Mouse (Mus musculus) forebrain, embryonic 14.5 days (tissue): ENCODE results near the gene Cers3. TPM values are rescaled to one million over a fixed set of nuclear protein-coding genes. Genes with fewer than 3 reads are reported as not detected.
A peak's percentile ranks its signal among the peaks of the same experiment; 100 is the strongest.

Experiments
- ATAC-seq: fragments of 200-750 bp; cut with Nextera tagmentation; 2 replicates; pipeline ENCODE4 v1.8.0; 2017; ENCODE audit warnings: mild to moderate bottlenecking, moderate library complexity
- DNase-seq: peaks from one replicate; pipeline ENCODE4 v3.0.0-alpha.2; 2015; ENCODE audit warnings: low spot score
- H3K27ac ChIP-seq: fragments of 300-500 bp; sonication (generic); 2 replicates; pipeline ENCODE4 v1.5.1; 2014; ENCODE audit warnings: low read depth, mild to moderate bottlenecking, control low read depth, low read length, moderate library complexity
- H3K27me3 ChIP-seq: fragments of 300-500 bp; sonication (generic); replicated peaks from 2 replicates; pipeline ENCODE4 v1.6.1; 2014; ENCODE audit warnings: low read length, control low read depth, mixed read lengths; ENCODE audit not compliant: control insufficient read depth, insufficient read depth
- H3K36me3 ChIP-seq: fragments of 300-500 bp; sonication (generic); 2 replicates; pipeline ENCODE4 v1.6.1; 2014; ENCODE audit warnings: low read length, control low read depth; ENCODE audit not compliant: control insufficient read depth, insufficient read depth
- H3K4me1 ChIP-seq: fragments of 300-500 bp; sonication (generic); 2 replicates; pipeline ENCODE4 v1.6.1; 2014; ENCODE audit warnings: antibody characterized with exemption, low read length, control low read depth; ENCODE audit not compliant: control insufficient read depth, insufficient read depth
- H3K4me2 ChIP-seq: fragments of 300-500 bp; sonication (generic); 2 replicates; pipeline ENCODE4 v1.6.1; 2014; ENCODE audit warnings: mild to moderate bottlenecking, control low read depth, low read length
- H3K4me3 ChIP-seq: fragments of 300-500 bp; sonication (generic); 2 replicates; pipeline ENCODE4 v1.5.1; 2014; ENCODE audit warnings: low read depth, low read length, control low read depth
- H3K9ac ChIP-seq: fragments of 300-500 bp; sonication (generic); 2 replicates; pipeline ENCODE4 v1.6.1; 2014; ENCODE audit warnings: mild to moderate bottlenecking, low read length, control low read depth, moderate library complexity
- H3K9me3 ChIP-seq: fragments of 300-500 bp; sonication (generic); replicated peaks from 2 replicates; pipeline ENCODE4 v1.6.1; 2016; ENCODE audit warnings: low read length, control low read depth, mixed read lengths; ENCODE audit not compliant: control insufficient read depth
- WGBS: fragments of 180-500 bp; shearing (Covaris S2); extraction: QIAGEN DNeasy Blood & Tissue Kit; methylation state at CpG from one replicate; pipeline ENCODE4 v1.1.7; 2014; 5-methylcytosine and 5-hydroxymethylcytosine counted together
- polyA plus RNA-seq: library from polyadenylated mRNA; unstranded; fragments of >200 nt; fragmentation: Nextera tagmentation; extraction: Ambion mirVana; gene quantifications from 2 replicates; pipeline ENCODE4 v1.2.1, GENCODE M21; 2014

The Cers3 gene
- polyA plus RNA-seq, 1 experiment from 2014 or later: 0.50 TPM

- Histone ChIP-seq H3K27ac (no peak overlapping the region), H3K36me3 (no peaks in the 10 kb centered on the region), H3K4me2 (no peak overlapping the region), H3K27me3 (no peaks in the 10 kb centered on the region), H3K9ac (no peak overlapping the region), H3K4me3 (no peak overlapping the region), H3K9me3 (no peaks in the 10 kb centered on the region), H3K4me1 (no peaks in the 10 kb centered on the region)
- ATAC-seq (no peak), DNase-seq (no peak)
- 79% methylated on average over 7 of the region's 7 CpGs for WGBS
Observed at GRCm38 (mm10) chr7:66755611-66756010, 12.3 kb downstream of the Cers3 start.

GRCm38 (mm10) chr7:66769902-66770301 is 26.6 kb downstream of the Cers3 start:
- Histone ChIP-seq H3K27ac (no peak overlapping the region), H3K9me3 (no peaks in the 10 kb centered on the region), H3K4me2 (no peak overlapping the region), H3K27me3 (no peaks in the 10 kb centered on the region), H3K4me1 (no peaks in the 10 kb centered on the region), H3K9ac (no peak overlapping the region), H3K4me3 (no peak overlapping the region), H3K36me3 (no peaks in the 10 kb centered on the region)
- DNase-seq (no peak), ATAC-seq (no peak)
- WGBS: 86% methylated on average over 5 of the region's 5 CpGs

DNA sequence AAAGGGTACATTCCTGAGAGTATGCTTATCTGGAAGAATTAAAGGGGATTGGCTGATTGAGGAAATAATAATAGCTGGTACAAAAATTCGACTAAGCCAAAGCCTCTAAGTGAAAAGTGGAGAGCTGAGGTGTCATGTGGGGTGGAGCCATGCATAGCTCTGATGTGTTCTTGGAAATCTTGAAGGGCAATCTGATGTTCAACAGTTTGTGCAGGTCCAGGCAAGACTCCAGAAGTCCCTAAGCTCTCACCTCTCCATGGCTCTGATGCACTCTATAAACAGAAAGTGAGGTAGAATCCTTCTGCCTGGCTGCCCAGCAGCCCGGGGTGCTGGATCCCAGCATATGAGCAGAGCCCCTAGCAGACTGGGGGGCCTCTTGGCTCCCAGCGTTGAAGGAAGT is 27.4 kb downstream of the Cers3 start:
- H3K4me1 ChIP-seq: no peaks in the 10 kb centered on the region
- H3K4me3 ChIP-seq: no peak overlapping the region
- no peak overlapping the region for H3K9ac ChIP-seq
- H3K27me3 ChIP-seq: no peaks in the 10 kb centered on the region
- DNase-seq (no peak), ATAC-seq (no peak)
- 69% methylated on average over 3 of the region's 3 CpGs for WGBS
- no peak overlapping the region for H3K4me2 ChIP-seq
- H3K36me3 ChIP-seq: no peaks in the 10 kb centered on the region
- H3K27ac ChIP-seq: no peak overlapping the region
- no peaks in the 10 kb centered on the region for H3K9me3 ChIP-seq

- Histone ChIP-seq H3K4me3 (no peak overlapping the region), H3K36me3 (no peaks in the 10 kb centered on the region), H3K9ac (no peak overlapping the region), H3K27ac (no peak overlapping the region), H3K9me3 (no peaks in the 10 kb centered on the region), H3K4me2 (no peak overlapping the region), H3K27me3 (no peaks in the 10 kb centered on the region), H3K4me1 (no peaks in the 10 kb centered on the region)
- ATAC-seq: no peak
- 92% methylated on average over 6 of the region's 6 CpGs for WGBS
- no peak for DNase-seq
Observed at GRCm38 (mm10) chr7:66771252-66771651, 27.9 kb downstream of the Cers3 start.

DNA sequence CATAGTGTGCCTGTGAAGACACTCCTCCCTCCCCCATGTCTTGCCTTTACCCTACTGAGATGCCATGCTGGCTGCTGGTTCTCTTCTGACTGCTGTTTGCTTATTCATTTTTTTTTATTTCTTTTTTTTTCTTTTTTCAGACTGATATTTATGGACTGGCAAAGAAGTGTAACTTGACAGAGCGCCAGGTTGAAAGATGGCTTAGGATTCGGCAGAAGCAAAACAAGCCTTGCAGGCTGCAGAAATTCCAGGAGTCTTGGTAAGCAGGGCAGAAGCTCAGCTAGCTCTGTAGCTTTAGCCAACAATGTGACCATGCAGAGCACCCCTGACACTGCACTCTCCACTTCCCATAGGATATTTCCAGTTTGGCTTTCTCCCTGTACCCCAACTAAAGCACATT is 36.1 kb downstream of the Cers3 start:
- H3K9me3 ChIP-seq: no peaks in the 10 kb centered on the region
- no peak overlapping the region for H3K27ac ChIP-seq
- no peaks in the 10 kb centered on the region for H3K4me1 ChIP-seq
- H3K27me3 ChIP-seq: no peaks in the 10 kb centered on the region
- 88% methylated on average over 2 of the region's 2 CpGs for WGBS
- DNase-seq (peak; percentile 19), ATAC-seq (no peak)
- H3K36me3 ChIP-seq: no peaks in the 10 kb centered on the region
- no peak overlapping the region for H3K4me2 ChIP-seq
- no peak overlapping the region for H3K9ac ChIP-seq
- H3K4me3 ChIP-seq: no peak overlapping the region

GRCm38 (mm10) chr7:66779944-66780942 is 36.9 kb downstream of the Cers3 start:
- Histone ChIP-seq H3K9ac (no peak overlapping the region), H3K9me3 (no peaks in the 10 kb centered on the region), H3K27ac (no peak overlapping the region), H3K4me2 (no peak overlapping the region), H3K4me1 (no peaks in the 10 kb centered on the region), H3K4me3 (no peak overlapping the region), H3K27me3 (no peaks in the 10 kb centered on the region), H3K36me3 (no peaks in the 10 kb centered on the region)
- ATAC-seq (no peak), DNase-seq (no peak)
- WGBS: 76% methylated on average over 10 of the region's 10 CpGs

- H3K4me1 ChIP-seq: no peaks in the 10 kb centered on the region
- H3K27me3 ChIP-seq: no peaks in the 10 kb centered on the region
- no peaks in the 10 kb centered on the region for H3K9me3 ChIP-seq
- H3K9ac ChIP-seq: no peak overlapping the region
- 84% methylated on average over 3 of the region's 3 CpGs for WGBS
- H3K36me3 ChIP-seq: no peaks in the 10 kb centered on the region
- DNase-seq (no peak), ATAC-seq (no peak)
- H3K4me2 ChIP-seq: no peak overlapping the region
- no peak overlapping the region; the same call in 1 of the 2 replicates for H3K27ac ChIP-seq
- no peak overlapping the region for H3K4me3 ChIP-seq
Observed at GRCm38 (mm10) chr7:66786476-66786875, 43.2 kb downstream of the Cers3 start.

GRCm38 (mm10) chr7:66787816-66788215 is 44.5 kb downstream of the Cers3 start:
- no peaks in the 10 kb centered on the region for H3K9me3 ChIP-seq
- H3K4me2 ChIP-seq: no peak overlapping the region
- no peaks in the 10 kb centered on the region for H3K27me3 ChIP-seq
- H3K9ac ChIP-seq: no peak overlapping the region
- no peak for DNase-seq
- no peak overlapping the region for H3K4me3 ChIP-seq
- ATAC-seq: no peak
- no peaks in the 10 kb centered on the region for H3K36me3 ChIP-seq
- H3K27ac ChIP-seq: no peak overlapping the region
- H3K4me1 ChIP-seq: no peaks in the 10 kb centered on the region
- WGBS: 77% methylated on average over 2 of the region's 2 CpGs
